Mouse (Mus musculus) neural tube, embryonic 13.5 days (tissue): Measurements from ENCODE around the gene Anapc5. TPM values are rescaled to one million over a fixed set of nuclear protein-coding genes. Genes with fewer than 3 reads are reported as not detected.

Experiments
- ATAC-seq: fragments of 200-750 bp; cut with Nextera tagmentation; 2 replicates; pipeline ENCODE4 v1.8.0; 2017; ENCODE audit warnings: low read depth, mild to moderate bottlenecking, moderate TSS enrichment, moderate library complexity
- H3K27ac ChIP-seq: fragments of 300-500 bp; sonication (generic); replicated peaks from 2 replicates; pipeline ENCODE4 v1.5.1; 2015; ENCODE audit warnings: moderate library complexity, mild to moderate bottlenecking, inconsistent platforms
- H3K27me3 ChIP-seq: fragments of 300-500 bp; sonication (generic); 2 replicates; pipeline ENCODE4 v1.6.1; 2015; ENCODE audit warnings: mild to moderate bottlenecking, inconsistent platforms
- H3K36me3 ChIP-seq: fragments of 300-500 bp; sonication (generic); 2 replicates; pipeline ENCODE4 v1.6.1; 2015; ENCODE audit warnings: mild to moderate bottlenecking, inconsistent platforms
- H3K4me1 ChIP-seq: fragments of 300-500 bp; sonication (generic); replicated peaks from 2 replicates; pipeline ENCODE4 v1.6.1; 2015; ENCODE audit warnings: inconsistent platforms
- H3K4me2 ChIP-seq: fragments of 300-500 bp; sonication (generic); 2 replicates; pipeline ENCODE4 v1.6.1; 2015; ENCODE audit warnings: inconsistent platforms, mild to moderate bottlenecking, moderate library complexity
- H3K4me3 ChIP-seq: fragments of 300-500 bp; sonication (generic); 2 replicates; pipeline ENCODE4 v1.5.1; 2015; ENCODE audit warnings: mild to moderate bottlenecking, inconsistent platforms
- H3K9ac ChIP-seq: fragments of 300-500 bp; sonication (generic); 2 replicates; pipeline ENCODE4 v1.6.1; 2015; ENCODE audit warnings: moderate library complexity, mild to moderate bottlenecking, inconsistent platforms
- H3K9me3 ChIP-seq: fragments of 300-500 bp; sonication (generic); 2 replicates; pipeline ENCODE4 v1.6.1; 2016; ENCODE audit warnings: inconsistent platforms
- WGBS: fragments of 180-500 bp; shearing (Covaris S2); methylation state at CpG from one replicate; pipeline ENCODE4 v1.1.7; 2015; 5-methylcytosine and 5-hydroxymethylcytosine counted together
- polyA plus RNA-seq: library from polyadenylated mRNA; unstranded; fragments of >200 nt; fragmentation: Nextera tagmentation; extraction: Ambion mirVana; gene quantifications from 2 replicates; pipeline ENCODE4 v1.2.1, GENCODE M21; 2015

The Anapc5 gene
- polyA plus RNA-seq, result 457 and 480 TPM in 2 replicates

- Histone ChIP-seq H3K9ac (peak within 1 kb of the TSS; percentile 88), H3K36me3 (peaks cover 32% of the 10 kb centered on the region), H3K4me1 (peaks cover 21% of the 10 kb centered on the region), H3K9me3 (no peaks in the 10 kb centered on the region), H3K27ac (peak within 1 kb of the TSS; percentile 96), H3K4me3 (peak within 1 kb of the TSS; percentile 76), H3K27me3 (no peaks in the 10 kb centered on the region), H3K4me2 (peak within 1 kb of the TSS; percentile 57)
- under 1% methylated on average over 55 of the region's 55 CpGs for WGBS
- ATAC-seq, result peak; percentile 100
Measured at GRCm38 (mm10) chr5:122820777-122821523, at the start of gene Anapc5. Gene Anapc5, minus strand, starts transcription at chr5:122821339.

DNA sequence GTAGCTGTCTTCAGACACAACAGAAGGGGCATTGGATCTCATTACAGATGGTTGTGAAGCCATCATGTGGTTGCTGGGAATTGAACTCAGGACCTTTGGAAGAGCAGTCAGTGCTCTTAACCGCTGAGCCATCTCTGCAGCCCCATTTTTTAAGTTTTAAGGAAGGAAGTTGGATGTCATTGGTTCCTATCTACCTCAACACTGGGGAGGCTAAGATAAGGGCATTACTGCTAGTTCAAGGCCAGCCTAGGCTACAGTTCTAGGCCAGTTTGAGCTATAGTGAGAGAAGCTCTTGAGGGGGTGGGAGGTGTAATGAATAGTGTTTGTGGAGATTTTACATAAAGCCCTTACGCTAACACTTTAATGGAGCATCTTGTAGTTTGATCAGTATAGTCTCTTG is 41.9 kb upstream of the Anapc5 start:
- Histone ChIP-seq H3K4me3 (no peak overlapping the region), H3K9me3 (no peaks in the 10 kb centered on the region), H3K36me3 (peaks cover 60% of the 10 kb centered on the region), H3K4me1 (no peaks in the 10 kb centered on the region), H3K27me3 (no peaks in the 10 kb centered on the region), H3K9ac (no peak overlapping the region), H3K27ac (no peak overlapping the region), H3K4me2 (no peak overlapping the region)
- ATAC-seq, result no peak
- 94% methylated on average over 2 of the region's 2 CpGs for WGBS

- Histone ChIP-seq H3K4me2 (no peak overlapping the region), H3K9me3 (no peaks in the 10 kb centered on the region), H3K4me3 (no peak overlapping the region), H3K9ac (no peak overlapping the region), H3K27me3 (no peaks in the 10 kb centered on the region), H3K36me3 (no peaks in the 10 kb centered on the region), H3K27ac (no peak overlapping the region), H3K4me1 (peaks cover 14% of the 10 kb centered on the region)
- no peak for ATAC-seq
- 78% methylated on average over 3 of the region's 3 CpGs for WGBS
Measured at GRCm38 (mm10) chr5:122855858-122856257, 34.7 kb upstream of the Anapc5 start.

DNA sequence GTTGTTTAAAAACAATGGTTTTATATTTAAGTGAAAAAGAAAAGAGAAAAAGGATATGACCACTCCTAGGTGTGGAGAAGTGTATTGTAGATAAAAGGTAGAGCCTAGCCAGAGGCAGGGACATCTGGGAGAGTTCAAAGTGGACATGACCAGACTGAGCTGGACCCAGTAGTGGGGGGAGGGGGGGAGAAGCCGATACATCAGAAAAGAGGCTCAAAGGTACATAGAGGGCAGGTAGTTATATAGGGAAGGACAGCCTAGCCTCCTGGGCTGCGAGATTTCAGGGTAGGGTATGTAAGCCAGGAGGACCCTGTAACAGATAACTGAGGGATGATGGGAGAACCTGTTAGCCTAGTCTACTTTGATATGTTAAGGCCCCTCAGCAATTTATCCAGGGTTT is 31.5 kb upstream of the Anapc5 start:
- H3K4me2 ChIP-seq, result no peak overlapping the region
- no peaks in the 10 kb centered on the region for H3K36me3 ChIP-seq
- no peaks in the 10 kb centered on the region for H3K27me3 ChIP-seq
- H3K4me1 ChIP-seq, result peaks cover 32% of the 10 kb centered on the region
- no peak overlapping the region for H3K9ac ChIP-seq
- 98% methylated on average over 2 of the region's 2 CpGs for WGBS
- no peak overlapping the region for H3K27ac ChIP-seq
- ATAC-seq, result no peak
- H3K4me3 ChIP-seq, result no peak overlapping the region
- H3K9me3 ChIP-seq, result no peaks in the 10 kb centered on the region

DNA sequence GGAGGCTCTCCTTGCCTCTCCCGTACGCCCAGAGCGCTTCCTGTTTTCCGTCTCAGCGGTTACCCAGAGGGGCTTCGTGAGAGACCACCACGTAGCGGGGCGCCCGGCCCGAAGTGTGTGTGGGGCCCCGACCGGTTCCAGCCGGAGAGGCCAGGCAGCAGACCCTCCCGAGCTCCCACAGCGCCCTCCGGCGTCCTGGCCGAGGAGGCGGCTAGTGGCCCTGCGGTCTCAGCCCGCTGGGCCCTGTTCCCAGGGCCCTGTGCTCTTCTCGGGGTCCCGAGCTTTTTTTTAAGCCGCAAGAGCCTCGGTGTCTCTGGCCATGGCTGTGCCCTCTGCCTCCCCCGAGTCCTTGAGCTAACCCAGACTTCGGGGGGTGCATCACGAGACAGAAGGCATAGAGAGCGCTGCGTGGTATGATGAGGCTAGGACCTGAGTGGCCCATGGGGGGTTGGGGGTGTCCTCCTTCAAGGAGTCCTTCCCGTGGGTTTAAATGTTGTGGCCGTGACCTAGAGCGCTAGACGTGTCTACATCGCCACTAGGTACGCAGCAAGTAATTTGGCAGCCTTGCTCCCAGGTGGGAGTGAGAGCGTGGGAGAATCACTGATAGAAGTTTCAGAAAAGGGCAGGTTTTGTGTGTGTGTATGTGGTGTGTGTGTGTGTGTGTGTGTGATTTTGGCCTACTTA is 29.3 kb upstream of the Anapc5 start:
- WGBS, result under 1% methylated on average over 38 of the region's 38 CpGs
- no peaks in the 10 kb centered on the region for H3K36me3 ChIP-seq
- peak overlapping the region; percentile 94 for H3K9ac ChIP-seq
- peak overlapping the region; percentile 95 for H3K27ac ChIP-seq
- peak overlapping the region; percentile 82 for H3K4me2 ChIP-seq
- no peaks in the 10 kb centered on the region for H3K9me3 ChIP-seq
- peak; percentile 86 for ATAC-seq
- H3K27me3 ChIP-seq, result no peaks in the 10 kb centered on the region
- H3K4me3 ChIP-seq, result peak overlapping the region; percentile 92
- peaks cover 32% of the 10 kb centered on the region for H3K4me1 ChIP-seq

DNA sequence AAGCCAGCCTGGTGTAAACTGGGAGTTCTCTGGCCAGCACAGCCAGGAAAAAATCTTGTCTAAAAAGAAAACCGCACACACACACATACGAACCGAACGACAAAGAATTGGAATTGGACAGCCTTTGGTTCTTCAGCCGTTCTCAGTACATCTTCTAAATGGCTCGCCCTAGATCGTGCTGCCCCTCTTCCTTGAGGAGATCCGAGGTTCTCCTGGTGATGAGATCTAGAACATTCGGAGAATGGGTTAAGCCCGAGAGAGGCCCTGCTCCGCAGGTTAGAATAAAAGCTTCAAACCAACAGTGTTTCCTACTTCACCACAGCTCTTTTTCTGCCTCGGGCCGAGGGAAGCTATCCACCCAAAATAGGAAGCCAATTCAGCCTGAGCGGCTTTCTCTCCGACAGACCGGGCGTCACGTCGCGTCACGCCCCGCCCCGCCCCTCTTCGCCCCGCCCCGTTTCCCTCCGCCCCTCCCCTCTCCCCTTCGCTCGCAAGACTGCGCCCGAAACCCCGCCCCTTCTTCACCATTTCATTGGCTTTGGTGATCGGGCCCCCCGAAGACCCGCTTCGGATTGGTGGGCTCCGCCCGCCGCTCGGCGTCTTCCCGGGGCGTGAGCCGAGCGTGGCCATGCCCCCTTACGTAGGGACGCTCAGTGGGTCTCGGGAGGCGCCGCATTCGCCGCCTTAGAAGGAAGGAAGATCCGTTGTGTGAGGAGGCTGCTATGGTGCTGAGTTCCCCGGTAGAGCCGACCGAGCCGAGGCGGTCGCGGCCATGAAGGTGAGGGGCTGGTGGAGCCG is 28.6 kb upstream of the Anapc5 start, which contains the start of gene Rnf34:
Rnf34 (plus strand) TSS at position 528 of the 798 bp plus-strand sequence.
- Histone ChIP-seq H3K36me3 (no peaks in the 10 kb centered on the region), H3K4me2 (peak within 1 kb of the TSS; percentile 82), H3K4me3 (peak within 1 kb of the TSS; percentile 92), H3K27ac (peak within 1 kb of the TSS; percentile 95), H3K9me3 (no peaks in the 10 kb centered on the region), H3K4me1 (peaks cover 32% of the 10 kb centered on the region), H3K9ac (peak within 1 kb of the TSS; percentile 94), H3K27me3 (no peaks in the 10 kb centered on the region)
- peak; percentile 100 for ATAC-seq
- 2% methylated on average over 56 of the region's 61 CpGs for WGBS

DNA sequence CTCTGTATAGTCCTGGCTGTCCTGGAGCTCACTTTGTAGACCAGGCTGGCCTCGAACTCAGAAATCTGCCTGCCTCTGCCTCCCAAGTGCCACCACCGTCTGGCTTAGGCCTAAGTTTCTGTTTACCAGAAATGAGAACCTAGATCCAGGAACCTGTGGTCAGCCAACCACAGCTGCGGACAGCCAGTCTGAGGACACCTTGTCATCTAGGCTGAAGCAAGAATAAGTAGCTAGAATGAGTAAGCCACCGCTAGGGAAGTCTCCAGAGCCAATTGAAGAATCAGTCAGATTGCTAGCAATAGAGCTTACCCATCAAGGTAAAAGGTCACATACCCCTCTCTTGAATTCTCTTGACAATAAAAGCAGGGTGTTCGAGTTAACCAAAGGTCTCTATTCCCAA is 22.7 kb upstream of the Anapc5 start:
- no peak overlapping the region for H3K4me3 ChIP-seq
- 87% methylated on average over 5 of the region's 5 CpGs for WGBS
- H3K27ac ChIP-seq, result no peak overlapping the region
- H3K36me3 ChIP-seq, result no peaks in the 10 kb centered on the region
- no peak overlapping the region for H3K4me2 ChIP-seq
- no peaks in the 10 kb centered on the region for H3K9me3 ChIP-seq
- no peaks in the 10 kb centered on the region for H3K27me3 ChIP-seq
- no peak overlapping the region for H3K9ac ChIP-seq
- no peak for ATAC-seq
- H3K4me1 ChIP-seq, result peaks cover 7% of the 10 kb centered on the region

- H3K4me1 ChIP-seq, result no peaks in the 10 kb centered on the region
- no peak overlapping the region for H3K9ac ChIP-seq
- no peaks in the 10 kb centered on the region for H3K27me3 ChIP-seq
- ATAC-seq, result no peak
- no peaks in the 10 kb centered on the region for H3K36me3 ChIP-seq
- H3K27ac ChIP-seq, result no peak overlapping the region
- 91% methylated on average over 2 of the region's 2 CpGs for WGBS
- H3K4me3 ChIP-seq, result no peak overlapping the region
- no peaks in the 10 kb centered on the region; the same call in 1 of the 2 replicates for H3K9me3 ChIP-seq
- H3K4me2 ChIP-seq, result no peak overlapping the region
Measured at GRCm38 (mm10) chr5:122841126-122841525, 20.0 kb upstream of the Anapc5 start.

GRCm38 (mm10) chr5:122832996-122833395 is 11.9 kb upstream of the Anapc5 start:
- H3K9ac ChIP-seq, result no peak overlapping the region

DNA sequence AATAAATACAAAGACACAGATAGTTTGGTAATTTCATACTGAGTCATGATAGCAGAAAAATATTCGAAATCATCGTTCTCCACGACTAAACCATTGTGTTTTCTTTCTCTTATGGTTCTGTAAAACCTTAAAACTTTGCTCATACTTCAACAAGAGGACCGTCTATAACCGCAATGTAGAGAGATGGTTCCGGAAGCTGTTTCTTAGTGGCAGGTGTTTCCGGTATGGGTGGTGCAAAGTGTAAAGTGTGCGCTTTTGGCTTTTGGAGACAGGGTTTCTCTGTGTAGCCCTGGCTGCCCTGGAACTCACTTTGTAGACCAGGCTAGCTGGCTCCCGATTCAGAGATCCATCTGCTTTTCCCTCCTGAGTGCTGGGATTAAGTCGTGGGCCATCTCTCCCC is 11.4 kb upstream of the Anapc5 start:
- Histone ChIP-seq H3K4me1 (no peaks in the 10 kb centered on the region), H3K4me2 (no peak overlapping the region), H3K27ac (no peak overlapping the region), H3K36me3 (no peaks in the 10 kb centered on the region), H3K4me3 (no peak overlapping the region), H3K9ac (no peak overlapping the region), H3K27me3 (no peaks in the 10 kb centered on the region), H3K9me3 (no peaks in the 10 kb centered on the region)
- ATAC-seq, result no peak
- 90% methylated on average over 10 of the region's 10 CpGs for WGBS

More at GRCm38 (mm10) chr5:122832996-122833395, 11.9 kb upstream of the Anapc5 start:
- H3K4me3 ChIP-seq, result no peak overlapping the region
- H3K4me1 ChIP-seq, result no peaks in the 10 kb centered on the region
- no peak overlapping the region for H3K27ac ChIP-seq
- WGBS, result 83% methylated on average over 10 of the region's 10 CpGs
- ATAC-seq, result no peak
- H3K9me3 ChIP-seq, result no peaks in the 10 kb centered on the region; the same call in 1 of the 2 replicates
- no peaks in the 10 kb centered on the region for H3K36me3 ChIP-seq
- no peak overlapping the region for H3K4me2 ChIP-seq
- no peaks in the 10 kb centered on the region for H3K27me3 ChIP-seq

- Histone ChIP-seq H3K27me3 (no peaks in the 10 kb centered on the region), H3K4me3 (no peak overlapping the region), H3K9me3 (no peaks in the 10 kb centered on the region), H3K4me2 (no peak overlapping the region), H3K27ac (no peak overlapping the region), H3K9ac (no peak overlapping the region), H3K4me1 (peaks cover 5% of the 10 kb centered on the region), H3K36me3 (no peaks in the 10 kb centered on the region)
- WGBS, result 85% methylated on average over 8 of the region's 8 CpGs
- ATAC-seq, result no peak
Measured at GRCm38 (mm10) chr5:122825099-122825498, 4.0 kb upstream of the Anapc5 start.

DNA sequence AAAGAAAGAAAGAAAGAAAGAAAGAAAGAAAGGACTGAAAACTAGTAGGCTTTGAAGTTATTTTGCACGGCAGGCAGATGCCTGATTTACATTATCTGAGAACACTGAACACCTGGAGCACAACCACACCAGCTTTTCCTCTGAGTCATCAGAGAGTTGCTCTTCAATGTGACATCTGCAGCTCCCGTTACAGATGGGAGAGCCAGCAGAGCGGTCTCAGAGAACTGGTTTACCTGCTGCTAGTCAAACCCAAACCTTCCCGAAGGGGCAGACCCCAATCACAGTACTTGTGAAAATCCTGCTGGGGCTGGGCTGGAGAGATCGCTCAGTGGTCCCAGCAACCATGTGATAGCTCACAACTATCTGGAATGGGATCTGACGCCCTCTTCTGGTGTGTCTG is 3.3 kb upstream of the Anapc5 start:
- Histone ChIP-seq H3K4me1 (peaks cover 12% of the 10 kb centered on the region), H3K9ac (no peak overlapping the region), H3K9me3 (no peaks in the 10 kb centered on the region), H3K4me2 (no peak overlapping the region), H3K27ac (no peak overlapping the region), H3K36me3 (0 out of 2 replicates have a peak, but pooled peaks cover under 1% of the 10 kb centered on the region), H3K4me3 (no peak overlapping the region), H3K27me3 (no peaks in the 10 kb centered on the region)
- no peak for ATAC-seq
- 76% methylated on average over 6 of the region's 6 CpGs for whole genome bisulfite sequencing
